Mouse (Mus musculus) retina, postnatal 1 day (tissue): ENCODE measurements around the gene Hist2h2ac.
A peak's percentile ranks its signal among the peaks of the same experiment; 100 is the strongest.
"Not testable (repeated sequence)": the region's sequence is repeated elsewhere in the genome, so short reads cannot be mapped to it uniquely, and the experiment has no call there.

Experiments
- DNase-seq: peaks from one replicate; pipeline ENCODE4 v3.0.0-alpha.2; 2012

Hist2h2ac gene

DNA sequence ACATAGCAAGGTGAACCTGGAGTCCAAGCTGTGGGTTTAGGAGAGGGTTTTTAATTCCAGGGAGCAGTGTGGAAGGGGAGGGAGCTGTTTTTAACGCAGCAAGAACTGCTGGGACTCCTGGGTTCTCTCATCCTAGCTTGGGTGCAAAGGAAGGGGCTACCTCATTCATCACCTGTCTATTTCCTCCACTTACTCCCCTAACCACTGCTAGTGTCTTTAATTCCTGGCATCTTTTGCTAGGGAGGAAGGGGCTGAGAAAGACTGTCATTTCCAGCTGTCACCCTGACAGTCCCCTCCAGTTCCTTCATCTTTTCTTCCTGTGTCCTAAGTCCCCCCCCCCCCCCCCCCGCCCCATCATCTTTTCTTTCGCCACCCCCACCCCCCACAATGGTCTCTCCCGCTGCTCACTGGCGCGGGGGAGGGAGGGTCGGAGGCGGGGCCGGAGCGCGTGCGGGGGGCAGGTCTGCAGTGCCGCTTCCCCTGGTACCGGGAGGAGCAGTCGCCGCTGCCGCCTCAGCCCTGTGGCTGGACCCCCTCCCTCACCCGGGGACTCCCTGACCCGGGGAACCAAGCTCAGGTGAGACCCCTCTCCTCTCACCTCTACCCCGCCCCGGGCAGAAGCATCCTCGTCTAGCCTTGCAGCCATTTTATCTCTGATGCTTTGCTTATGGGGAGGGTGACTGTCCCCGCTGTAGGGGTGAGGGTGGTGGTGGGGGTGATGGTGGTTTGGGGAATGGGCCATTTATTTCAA is 39.8 kb downstream of the Hist2h2ac start, which contains the start of gene Sv2a:
Sv2a (plus strand) TSS at position 425 of the 751 bp plus-strand sequence.
- peak; percentile 76 for DNase-seq

DNA sequence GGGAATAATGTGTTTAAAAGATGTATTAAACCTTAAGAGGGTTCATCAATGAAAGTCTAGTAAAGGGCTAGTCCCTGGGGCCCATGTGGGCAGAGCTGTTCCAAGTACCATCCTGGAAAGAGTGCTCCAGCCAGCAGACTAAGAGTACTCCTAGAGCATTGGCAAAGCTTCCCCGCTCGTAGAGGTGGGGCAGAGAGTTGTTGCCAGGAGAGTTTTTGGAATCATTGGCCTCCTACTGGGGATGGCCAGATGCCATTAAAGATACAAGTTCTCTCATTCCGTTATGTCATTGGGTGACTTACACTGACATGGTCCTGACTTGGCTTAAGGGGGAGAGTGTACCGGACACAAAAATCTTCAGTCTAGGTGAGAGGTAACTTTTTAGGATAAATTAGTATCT is 41.1 kb downstream of the Hist2h2ac start:
- no peak for DNase-seq

DNA sequence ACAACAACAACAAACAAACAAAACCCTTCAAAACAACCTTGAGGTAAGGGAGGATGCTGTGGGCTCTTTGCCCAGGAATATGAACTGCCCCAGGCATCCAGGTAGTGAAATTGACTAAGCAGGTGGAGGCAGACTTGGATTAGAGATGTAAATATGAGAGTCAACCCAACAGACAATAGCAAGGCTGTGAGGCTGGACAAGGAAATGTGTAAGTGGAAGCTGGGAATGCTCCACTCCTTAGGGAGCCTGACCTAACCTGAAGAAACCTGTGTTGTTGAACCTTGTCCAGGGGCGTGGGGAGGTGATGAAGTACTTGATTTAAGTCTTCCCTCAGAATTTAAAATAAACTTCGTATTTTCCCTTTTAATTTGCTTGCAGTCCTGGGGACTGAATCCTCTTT is 41.8 kb downstream of the Hist2h2ac start:
- no peak for DNase-seq

DNA sequence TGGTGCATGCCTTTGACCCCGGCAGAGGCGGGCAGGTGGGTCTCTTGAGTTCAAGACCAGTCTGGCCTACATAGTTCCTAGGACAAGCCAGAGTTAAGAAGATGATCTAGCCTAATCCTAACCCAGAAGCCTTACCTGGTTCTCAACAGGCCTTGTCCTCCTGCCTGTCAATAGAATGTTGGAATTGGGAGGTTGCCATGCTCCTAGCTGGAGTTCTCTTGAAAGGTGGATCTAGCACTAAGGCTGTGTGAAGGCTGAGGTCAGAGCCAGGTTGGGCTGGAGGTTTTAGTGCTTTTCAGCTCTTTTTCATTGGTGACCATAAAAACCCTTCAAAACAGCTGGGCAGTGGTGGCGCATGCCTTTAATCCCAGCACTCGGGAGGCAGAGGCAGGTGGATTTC is 42.3 kb downstream of the Hist2h2ac start:
- DNase-seq = no peak

DNA sequence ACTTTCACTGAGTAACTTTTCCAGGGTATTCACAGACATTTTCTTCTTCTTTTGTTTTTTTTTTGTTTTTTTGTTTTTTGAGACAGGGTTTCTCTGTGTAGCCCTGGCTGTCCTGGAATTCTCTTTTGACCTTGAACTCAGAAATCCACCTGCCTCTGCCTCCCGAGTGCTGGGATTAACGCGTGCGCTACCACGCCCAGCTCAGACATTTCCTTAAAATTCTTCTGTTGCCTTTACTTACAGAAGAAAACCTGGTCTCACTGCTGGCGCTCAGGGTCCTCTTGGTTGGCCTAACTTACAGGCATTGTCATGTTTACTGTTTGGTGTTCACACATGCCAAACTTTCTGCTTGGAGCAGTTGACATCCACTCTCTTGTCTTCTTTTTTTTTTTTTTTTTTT is 45.4 kb downstream of the Hist2h2ac start:
- DNase-seq = no peak

DNA sequence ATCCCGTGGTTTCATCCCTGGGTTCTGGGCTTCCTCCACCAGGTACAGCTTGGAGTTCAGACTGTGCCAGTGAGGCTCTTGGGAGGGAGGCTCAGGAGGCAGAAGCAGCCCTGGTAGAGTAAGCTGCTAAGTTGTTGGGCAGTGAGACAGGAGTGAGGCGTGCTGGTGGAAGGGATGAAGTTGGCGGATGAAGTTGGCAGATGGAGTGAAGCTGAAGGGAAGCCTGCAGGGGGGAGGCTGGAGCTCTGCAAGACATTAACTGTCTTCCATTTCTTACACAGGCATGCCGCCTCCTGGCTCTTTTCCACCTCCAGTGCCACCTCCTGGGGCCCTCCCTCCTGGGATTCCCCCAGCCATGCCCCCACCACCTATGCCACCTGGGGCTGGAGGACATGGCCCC is 46.6 kb downstream of the Hist2h2ac start:
- DNase-seq = not testable (repeated sequence)

DNA sequence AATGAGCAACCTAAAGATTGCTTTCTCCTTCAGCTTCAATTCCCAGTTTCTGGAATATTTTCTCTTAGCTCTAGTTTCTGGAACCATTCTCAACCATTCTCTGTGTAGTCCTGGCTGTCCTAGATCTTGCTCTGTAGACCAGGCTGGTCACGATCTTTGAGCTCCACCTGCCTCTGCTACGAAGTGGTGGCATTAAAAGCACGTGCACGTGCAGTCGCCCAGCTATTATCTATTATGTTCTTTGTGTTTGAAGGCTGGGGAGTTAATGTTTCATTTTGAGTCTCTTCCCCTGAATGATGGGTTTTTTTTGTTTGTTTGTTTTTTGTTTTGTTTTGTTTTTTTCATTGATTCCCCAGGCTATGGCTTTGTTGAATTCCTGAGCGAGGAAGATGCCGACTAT is 47.5 kb downstream of the Hist2h2ac start:
- DNase-seq = no peak

DNA sequence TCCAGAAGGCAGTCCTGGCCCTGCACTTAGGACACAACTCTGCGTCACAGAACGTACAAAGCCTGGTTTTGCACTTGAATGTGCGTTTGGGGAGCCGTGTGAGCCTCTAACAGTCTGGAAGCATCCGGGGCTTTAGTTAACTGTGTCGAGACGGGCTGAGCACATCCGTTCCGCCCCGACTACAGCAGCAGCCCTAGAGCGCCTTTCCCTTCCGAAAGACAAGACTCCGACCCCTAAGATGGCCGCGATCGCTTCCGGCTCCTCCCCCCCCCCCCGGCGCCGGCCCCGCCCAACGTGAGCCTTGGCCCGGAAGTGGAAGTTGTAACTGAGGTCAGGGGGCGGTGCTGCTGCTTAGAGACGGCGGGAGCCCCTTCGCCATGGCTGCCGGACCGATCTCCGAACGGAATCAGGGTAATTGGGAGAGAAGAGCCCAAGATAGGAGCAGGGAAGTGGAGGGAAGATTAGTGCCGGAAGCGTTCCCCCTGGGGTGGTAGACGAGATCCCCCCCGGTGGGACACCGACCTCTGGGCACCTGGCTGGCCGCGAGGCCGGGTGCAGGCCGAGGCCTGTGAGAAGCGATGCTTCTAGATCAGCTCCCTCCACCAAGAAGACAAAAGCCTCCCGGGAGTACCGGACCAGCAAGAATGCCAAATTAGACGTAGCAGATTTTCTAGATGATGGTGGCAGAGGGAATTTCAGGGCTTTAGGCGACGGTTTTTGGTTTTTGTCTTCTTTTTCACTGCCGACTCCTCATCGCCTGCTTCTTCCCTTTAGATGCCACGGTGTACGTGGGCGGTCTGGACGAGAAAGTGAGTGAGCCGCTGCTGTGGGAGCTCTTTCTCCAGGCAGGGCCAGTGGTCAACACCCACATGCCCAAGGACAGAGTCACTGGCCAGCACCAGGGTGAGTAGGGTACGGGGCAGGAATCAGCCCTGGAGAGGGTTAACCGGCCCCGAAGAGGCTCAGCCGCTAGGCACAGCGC is 48.2 kb downstream of the Hist2h2ac start, which contains the start of gene Sf3b4:
Sf3b4 (plus strand) TSS at position 136 of the 982 bp plus-strand sequence.
- peak; percentile 97 for DNase-seq

DNA sequence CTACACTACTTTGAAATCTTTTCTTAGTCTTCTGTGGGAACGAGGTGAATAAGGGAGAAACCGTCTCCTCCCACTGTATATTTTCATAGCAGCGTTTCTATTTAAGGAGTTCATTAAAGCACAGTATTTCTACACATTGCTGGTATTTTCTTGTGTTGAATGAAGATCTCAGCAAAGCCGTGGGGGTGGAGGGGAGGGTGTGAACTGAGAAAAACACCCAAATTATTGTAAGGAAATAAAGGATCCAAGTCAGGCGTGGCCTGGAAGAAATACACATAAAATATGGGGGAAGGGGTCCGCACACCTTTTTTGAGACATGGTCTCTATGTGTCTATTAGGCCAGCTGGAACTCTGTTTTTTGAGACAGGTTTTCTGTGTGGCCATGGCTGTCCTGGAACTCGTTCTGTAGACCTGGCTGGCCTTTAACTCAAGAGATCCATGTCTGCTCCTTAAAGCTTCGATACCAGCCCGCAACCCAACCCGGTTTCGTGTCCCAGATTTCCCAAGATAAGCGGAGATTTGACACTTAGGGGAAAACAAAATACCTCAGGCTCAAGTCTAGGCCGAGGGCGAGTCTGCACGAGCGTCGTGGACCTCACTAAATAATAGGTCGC is 49.0 kb downstream of the Hist2h2ac start:
- no peak for DNase-seq

DNA sequence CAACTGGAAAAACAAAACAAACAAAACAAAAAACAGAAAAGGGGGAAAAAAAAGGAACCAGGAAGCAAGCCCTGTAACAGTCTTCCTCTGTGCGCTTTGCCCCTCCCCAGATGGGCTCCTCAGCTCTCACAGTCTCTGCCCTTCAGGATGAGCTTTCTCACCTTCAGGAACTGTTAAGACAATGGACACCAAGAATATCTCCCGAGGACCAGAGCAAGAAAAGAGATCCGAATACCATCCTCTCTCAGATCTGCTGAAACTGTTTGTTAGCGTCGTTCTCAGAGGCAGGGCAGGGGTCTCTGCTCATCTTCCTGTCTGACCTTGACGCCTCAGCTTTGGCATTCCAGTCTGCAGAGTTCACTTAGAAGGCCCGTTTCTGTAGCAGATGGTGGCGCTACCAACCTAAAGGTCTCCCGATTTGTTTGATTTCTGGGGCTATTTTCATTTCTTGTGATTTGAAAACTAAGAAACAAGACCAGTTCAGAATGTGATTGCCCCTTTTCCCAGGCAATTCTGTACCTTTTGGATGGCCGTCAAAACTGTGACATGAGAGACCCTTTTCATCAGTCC is 49.6 kb downstream of the Hist2h2ac start:
- no peak for DNase-seq
